Comparison of ENCODE assay signal across 8 mouse cellular contexts in genomic region chr17:70850233-70850995, GRCm38 (mm10). TPM values are rescaled to one million over a fixed set of nuclear protein-coding genes. Genes with fewer than 3 reads are reported as not detected.
A peak's percentile ranks its signal among the peaks of the same experiment; 100 is the strongest.
DNase-seq lines count a peak whose midpoint lies in the region; ATAC-seq lines count a peak whose summit lies in the region.

No protein-coding gene starts in this region.

- peaks cover 4% of the 10 kb centered on the region; the same call in 1 of the 2 replicates for H3K4me1 ChIP-seq in embryonic facial prominence, embryonic 14.5 days (ENCODE audit: control insufficient read depth, insufficient read depth, low read length)
- H3K4me1 ChIP-seq in heart, embryonic 14.5 days (ENCODE audit: control insufficient read depth in 2 of 2, insufficient read depth in 2 of 2, low read length in 2 of 2) = peaks cover 7 to 20% of the 10 kb centered on the region in 2 experiments; a peak in 3 of 4 replicates

- H3K4me2 ChIP-seq in embryonic facial prominence, embryonic 14.5 days (ENCODE audit: low read depth, low read length) = peak overlapping the region; percentile 96
- H3K4me2 ChIP-seq in heart, embryonic 14.5 days (ENCODE audit: low read length) = peak overlapping the region; percentile 98

- peak; percentile 66 to 71 for DNase-seq in B cell, adult 2 months
- DNase-seq in ZHBTc4 (ENCODE audit: low read depth, low spot score) = peak; percentile 71
- DNase-seq in embryonic facial prominence, embryonic 14.5 days (ENCODE audit: low spot score) = peak; percentile 85
- peak; percentile 70 for DNase-seq in kidney, postnatal 14 days
- peak; percentile 63 to 69 for DNase-seq in spleen, postnatal 10 days (ENCODE audit: low spot score in 2 of 2)
- DNase-seq in right cerebral cortex, adult 18-20 months = no peak

- H3K36me3 ChIP-seq in embryonic facial prominence, embryonic 14.5 days (ENCODE audit: control insufficient read depth, insufficient read depth, low read length) = peaks cover 8% of the 10 kb centered on the region
- peaks cover 5% of the 10 kb centered on the region; the same call in 1 of the 2 replicates for H3K36me3 ChIP-seq in heart, embryonic 14.5 days (ENCODE audit: control insufficient read depth, insufficient read depth, low read length)

- WGBS in embryonic facial prominence, embryonic 14.5 days = 0% methylated on average over 40 of the region's 40 CpGs
- under 1% methylated on average over 40 of the region's 40 CpGs for WGBS in heart, embryonic 14.5 days

- peak overlapping the region; percentile 84 for H3K9ac ChIP-seq in embryonic facial prominence, embryonic 14.5 days (ENCODE audit: low read depth, low read length)
- H3K9ac ChIP-seq in heart, embryonic 14.5 days (ENCODE audit: low read length) = peak overlapping the region; percentile 91

- ATAC-seq in embryonic facial prominence, embryonic 14.5 days (ENCODE audit: low read depth) = peak; percentile 10
- ATAC-seq in heart, embryonic 14.5 days (ENCODE audit: insufficient number of reproducible peaks, insufficient read depth, low FRiP score, low read depth) = peak; percentile 29; the same call in 1 of the 2 replicates
- 0 out of 2 replicates have a peak, but pooled peaks have one; percentile 3 for ATAC-seq in megakaryocyte progenitor cell, adult 5-6 weeks (replicated peaks; ENCODE audit: poor library complexity)

- H3K27me3 ChIP-seq in embryonic facial prominence, embryonic 14.5 days (replicated peaks; ENCODE audit: control insufficient read depth, insufficient read depth, low read length) = no peaks in the 10 kb centered on the region
- H3K27me3 ChIP-seq in heart, embryonic 14.5 days (ENCODE audit: control insufficient read depth, insufficient read depth, low read length) = no peaks in the 10 kb centered on the region

- H3K9me3 ChIP-seq in embryonic facial prominence, embryonic 14.5 days (ENCODE audit: control insufficient read depth, low read length) = no peaks in the 10 kb centered on the region
- H3K9me3 ChIP-seq in heart, embryonic 14.5 days (ENCODE audit: control insufficient read depth, low read length) = no peaks in the 10 kb centered on the region

- peak overlapping the region; percentile 99 for H3K27ac ChIP-seq in embryonic facial prominence, embryonic 14.5 days (replicated peaks; ENCODE audit: low read depth, low read length)
- peak overlapping the region; percentile 93 to 95 for H3K27ac ChIP-seq in heart, embryonic 14.5 days (replicated peaks in 1 of 2; ENCODE audit: control insufficient read depth in 1 of 2, insufficient read depth in 1 of 2, low read depth in 2 of 2, low read length in 2 of 2)

- peak overlapping the region; percentile 83 for H3K4me3 ChIP-seq in embryonic facial prominence, embryonic 14.5 days (ENCODE audit: low read depth, low read length)
- peak overlapping the region; percentile 62 to 91 for H3K4me3 ChIP-seq in heart, embryonic 14.5 days (ENCODE audit: control insufficient read depth in 1 of 2, insufficient read depth in 1 of 2, low read depth in 1 of 2, low read length in 2 of 2)

RNA-seq across cellular contexts. Expression of gene Tgif1, which starts 2.9 kb away (rescaled TPM):
- 47.2 and 50.1 TPM in 2 replicates for polyA plus RNA-seq in embryonic facial prominence, embryonic 14.5 days (2014; fragmentation: Nextera tagmentation; extraction: Ambion mirVana)
- 17.3 and 17.7 TPM in 2 replicates for polyA plus RNA-seq in heart, embryonic 14.5 days (2014; fragmentation: Nextera tagmentation; extraction: Ambion mirVana)
- 77.5 and 85.6 TPM in 2 replicates for total RNA-seq in megakaryocyte progenitor cell, adult 5-6 weeks (2015)
- total RNA-seq in megakaryocyte progenitor cell, adult 5-6 weeks (2017) = 47.0 and 53.9 TPM in 2 replicates
